15 mouse cellular contexts compared by ENCODE assay signal in genomic region chr11:25518131-25518530, GRCm38 (mm10).
A peak's percentile ranks its signal among the peaks of the same experiment; 100 is the strongest.
DNase-seq lines count a peak whose midpoint lies in the region.
"Had no signal": no experiment of that assay in that cellular context is flagged by ENCODE, and none has a peak within 500 bp of the region (broad histone marks: within the 10 kb centered on the region; RNA-seq: fewer than 3 reads in every experiment).

No protein-coding gene starts in this region.

- intact Hi-C loops in gastrocnemius, postnatal 14 days (cut with DNase I; ENCODE audit: low total_unique reads) = no loop called here

- DNase-seq in layer of hippocampus, adult 11-12 months (ENCODE audit: low spot score) = peak; percentile 48
- no peak for DNase-seq in layer of hippocampus, postnatal 25 days (ENCODE audit: extremely low spot score in 1 of 2, low spot score in 1 of 2)
- peak; percentile 60 for DNase-seq in brain, adult 2 months (ENCODE audit: low read depth, low spot score)
- peak; percentile 22 to 28 for DNase-seq in layer of hippocampus, adult 8-10 months (ENCODE audit: low spot score in 2 of 2)
- peak; percentile 35 to 38 for DNase-seq in layer of hippocampus, postnatal 36 days
- DNase-seq in gastrocnemius, postnatal 14 days = no peak
- DNase-seq in lung, postnatal 36 days = no peak
- DNase-seq: adrenal gland, postnatal 14 days; cerebellum, adult 18-20 months; cerebellum, adult 9-11 months; cerebellum, postnatal 36 days; gastrocnemius, adult 2 months; gastrocnemius, postnatal 36 days; heart, adult 11 months; heart, postnatal 36 days had no signal

Comparison
In these comparisons a context has a peak if more than half of its experiments do, and no peak if none do; other contexts are left out.
1. DNase-seq: peak in layer of hippocampus, adult 11-12 months (single experiment), brain, adult 2 months (single experiment), layer of hippocampus, adult 8-10 months (2 of 2) and layer of hippocampus, postnatal 36 days (2 of 2); none in layer of hippocampus, postnatal 25 days (0 of 2), gastrocnemius, postnatal 14 days (single experiment) and lung, postnatal 36 days (single experiment).